Mouse (Mus musculus) left cerebral cortex, postnatal 14 days (tissue): ENCODE measurements around the gene Slc17a3. TPM values are rescaled to one million over a fixed set of nuclear protein-coding genes. Genes with fewer than 3 reads are reported as not detected.
A peak's percentile ranks its signal among the peaks of the same experiment; 100 is the strongest.

Experiments
- DNase-seq, 2 experiments: peaks; one replicate each; pipeline ENCODE4 v3.0.0; 2021 to 2022; ENCODE audit warnings: low spot score in 2 of 2, mixed read lengths in 1 of 2
- intact Hi-C: fragments of 180-260 bp; cut with DNase I; formaldehyde crosslinking; loops from one replicate; pipeline ENCODE4 v1.15.1; 2025
- long read RNA-seq, 2 experiments: library from polyadenylated mRNA; stranded (forward); transcript quantifications; one replicate each; pipeline ENCODE4 v2.0.0; 2021
- total RNA-seq, 2 experiments: library from RNA; stranded (reverse); gene quantifications; 2 replicates each; pipeline ENCODE4 v1.2.3; 2021

Gene Slc17a3
- total RNA-seq, result under 1 TPM; 0.17 to 0.22 TPM
- long read RNA-seq, experiment 1, result 0 reads
- long read RNA-seq, experiment 2, result 0 reads

GRCm38 (mm10) chr13:23839308-23839707 is at the start of gene Slc17a3:
Slc17a3 (plus strand) TSS chr13:23839434.
- intact Hi-C loops, result loop anchor here (10.0 kb wide), 1 partner anchor 165 kb away; no protein-coding TSS in a partner anchor
- DNase-seq, result no peak

GRCm38 (mm10) chr13:23792520-23792919 is 46.7 kb upstream of the Slc17a3 start:
- peak; percentile 69 to 77 for DNase-seq
- intact Hi-C loops, result loop anchor here (5.0 kb wide), 2 partner anchors 95 to 895 kb away; no protein-coding TSS in a partner anchor

- intact Hi-C loops, result no loop called here
- no peak for DNase-seq
Measured at GRCm38 (mm10) chr13:23799405-23799804, 39.8 kb upstream of the Slc17a3 start.

GRCm38 (mm10) chr13:23804532-23804931 is 34.7 kb upstream of the Slc17a3 start:
- DNase-seq, result no peak
- intact Hi-C loops, result no loop called here

GRCm38 (mm10) chr13:23806422-23807052 is 32.7 kb upstream of the Slc17a3 start, which contains the start of gene Slc17a2:
Slc17a2 (plus strand) TSS chr13:23806993.
- intact Hi-C loops, result no loop called here
- no peak for DNase-seq

GRCm38 (mm10) chr13:23816148-23816547 is 23.1 kb upstream of the Slc17a3 start:
- DNase-seq, result no peak
- intact Hi-C loops, result no loop called here

DNA sequence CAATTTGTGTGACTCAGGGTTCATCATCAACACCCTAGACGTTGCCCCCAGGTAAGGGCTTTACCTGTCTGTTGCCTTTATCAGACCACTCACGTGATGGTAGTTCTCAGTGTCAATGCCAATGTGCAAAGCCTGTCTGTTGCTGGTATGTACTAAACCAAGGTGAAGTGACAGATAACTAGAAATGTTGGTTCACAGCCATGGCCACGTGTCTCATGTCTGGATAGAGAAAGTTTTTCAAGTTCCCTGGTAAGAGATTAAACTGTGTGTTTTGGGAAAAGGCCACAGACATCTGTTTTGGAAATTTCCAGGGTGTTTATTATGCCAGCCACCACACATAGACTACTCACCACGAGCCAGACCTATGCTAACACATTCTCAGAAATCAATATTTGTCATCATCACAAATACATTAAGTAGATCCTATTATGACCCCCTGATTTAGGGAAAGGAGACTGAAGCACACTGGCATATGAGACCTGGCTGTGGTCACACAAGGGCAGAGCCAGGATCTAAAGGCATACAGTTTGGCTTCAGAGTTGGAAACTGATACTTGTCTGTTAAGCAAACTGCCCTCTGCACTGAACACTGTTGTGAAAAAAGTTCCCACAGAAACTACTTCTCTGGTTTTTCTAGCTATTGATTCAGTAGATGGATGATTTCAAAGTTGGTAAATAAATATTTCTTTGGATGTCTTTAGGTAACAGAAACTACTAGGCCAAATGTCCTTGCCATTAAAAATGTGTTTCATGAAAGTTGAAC is 18.9 kb upstream of the Slc17a3 start:
- no peak for DNase-seq
- intact Hi-C loops, result no loop called here

DNA sequence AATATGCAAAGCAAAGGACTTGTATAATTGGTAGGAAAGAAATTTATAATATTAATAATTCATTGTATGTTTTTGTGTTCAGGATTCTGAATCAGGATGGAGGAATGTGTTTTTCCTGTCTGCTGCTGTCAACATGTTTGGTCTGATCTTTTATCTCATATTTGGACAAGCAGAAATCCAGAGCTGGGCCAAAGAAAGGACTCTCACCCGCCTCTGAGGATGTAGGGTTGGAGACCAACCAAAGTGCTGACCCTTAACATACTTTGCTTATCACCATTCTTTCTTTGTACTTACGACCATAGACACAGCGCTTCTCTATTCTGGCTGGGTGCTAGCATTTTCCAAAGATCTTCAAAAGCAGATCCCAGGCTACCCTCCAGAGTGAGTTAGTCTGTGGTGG is 17.0 kb upstream of the Slc17a3 start:
- intact Hi-C loops, result no loop called here
- no peak for DNase-seq

DNA sequence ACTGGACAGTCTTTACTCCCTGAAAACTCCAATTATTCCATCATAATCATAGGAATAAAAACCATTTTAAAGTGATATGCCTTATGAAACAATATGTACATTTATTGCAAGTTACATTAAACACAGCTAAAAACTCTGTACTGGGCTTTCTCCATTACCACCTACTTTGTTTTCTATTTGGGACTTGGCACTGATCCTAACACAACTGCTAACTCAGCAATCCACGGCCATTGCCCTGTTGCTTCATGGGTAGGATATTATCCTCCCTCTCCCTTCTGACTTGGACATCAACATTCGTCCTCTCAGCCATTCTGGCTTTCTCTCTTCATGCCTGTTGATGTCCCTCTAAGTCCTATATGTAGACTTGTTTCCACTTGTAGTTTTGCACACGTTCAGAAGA is 12.6 kb upstream of the Slc17a3 start:
- no peak for DNase-seq
- intact Hi-C loops, result no loop called here

GRCm38 (mm10) chr13:23833053-23833452 is 6.2 kb upstream of the Slc17a3 start:
- intact Hi-C loops, result loop anchor here (5.0 to 10.0 kb wide), 3 partner anchors 119 to 464 kb away; no protein-coding TSS in a partner anchor
- peak; percentile 34 to 77 for DNase-seq

DNA sequence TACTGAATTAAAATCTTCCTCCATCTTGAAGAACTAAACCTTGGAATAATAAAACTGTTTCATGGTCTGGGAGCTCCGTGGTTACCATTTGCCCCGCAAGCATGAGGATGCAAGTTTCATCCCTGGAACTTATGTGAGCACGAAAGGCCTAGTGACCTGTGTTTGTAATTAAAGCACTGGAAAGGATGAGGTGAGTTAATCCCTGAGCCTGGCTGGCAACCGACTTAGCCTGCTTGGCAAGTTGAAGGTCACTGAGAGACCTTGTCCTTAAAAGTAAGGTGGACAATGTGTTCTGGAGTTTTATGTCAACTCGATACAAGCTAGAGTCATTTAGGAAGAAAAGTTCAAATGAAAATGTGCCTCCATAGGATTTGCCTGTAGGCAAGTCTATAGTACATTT is 4.4 kb upstream of the Slc17a3 start:
- no peak for DNase-seq
- intact Hi-C loops, result loop anchor here (5.0 to 10.0 kb wide), 3 partner anchors 117 to 462 kb away; no protein-coding TSS in a partner anchor

DNA sequence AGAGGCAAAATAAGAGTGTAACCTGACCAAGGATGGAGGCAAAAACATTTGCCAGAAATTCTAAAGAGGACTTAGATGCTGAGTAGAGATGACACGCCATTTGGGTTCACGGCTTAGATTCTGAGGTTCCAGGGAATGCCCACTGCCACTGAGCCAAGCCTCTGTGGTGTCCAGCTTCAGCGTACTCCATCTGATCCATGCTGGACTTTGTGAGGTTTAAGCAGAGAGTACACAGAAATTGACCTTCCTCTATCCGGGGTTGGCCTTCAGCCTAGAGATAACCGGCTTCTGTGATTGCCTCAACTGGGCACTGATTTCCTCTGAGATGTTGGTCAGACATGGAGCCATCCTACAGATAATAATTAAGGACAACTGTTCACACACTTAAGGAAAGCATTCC is 2.6 kb upstream of the Slc17a3 start:
- DNase-seq, result no peak
- intact Hi-C loops, result loop anchor here (10.0 kb wide), 1 partner anchor 168 kb away; no protein-coding TSS in a partner anchor

DNA sequence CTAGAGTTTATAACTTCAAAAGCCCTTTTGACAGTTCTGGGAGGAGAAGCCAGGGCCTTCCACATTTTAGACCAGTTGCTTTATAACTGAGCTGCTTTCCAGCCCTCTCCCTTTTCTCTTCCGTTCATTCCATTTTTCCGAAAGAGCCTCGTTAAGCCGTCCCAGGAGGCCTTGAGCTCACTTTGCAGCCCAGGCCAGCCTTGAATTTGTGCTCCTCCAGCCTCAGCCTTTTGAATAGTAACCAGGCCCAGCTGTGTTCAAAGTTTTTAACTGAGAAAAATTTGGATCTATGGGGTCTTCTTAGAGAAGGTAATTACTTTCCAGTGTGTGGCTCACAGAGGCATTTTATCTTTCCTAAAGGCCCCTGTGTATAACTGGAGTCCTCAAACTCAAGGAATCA is 6.6 kb downstream of the Slc17a3 start:
- no peak for DNase-seq
- intact Hi-C loops, result no loop called here

- peak in 1 of 2 experiments; percentile 23 for DNase-seq
- intact Hi-C loops, result no loop called here
Measured at GRCm38 (mm10) chr13:23849299-23849698, 10.1 kb downstream of the Slc17a3 start.

- DNase-seq, result no peak
Measured at GRCm38 (mm10) chr13:23856401-23856800, 17.2 kb downstream of the Slc17a3 start.

DNA sequence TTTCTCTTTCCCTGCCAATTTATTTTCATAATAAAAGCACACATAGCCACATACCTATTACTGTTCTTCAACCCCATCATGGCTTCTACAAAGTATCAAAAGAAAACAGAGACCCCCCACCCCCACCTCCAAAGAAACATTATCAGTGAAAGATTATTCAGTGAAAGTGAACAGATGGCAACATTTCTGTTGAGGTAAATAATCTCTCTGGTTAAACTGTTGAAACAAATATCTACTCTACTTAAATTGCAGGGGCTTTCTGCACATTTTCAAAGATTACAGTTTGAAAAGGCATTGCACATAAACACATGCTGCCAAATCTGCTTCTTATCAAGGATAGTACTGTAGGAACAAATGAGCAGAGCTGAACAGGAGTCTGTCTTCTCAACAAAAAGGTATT is 22.6 kb downstream of the Slc17a3 start:
- intact Hi-C loops, result no loop called here
- DNase-seq, result no peak

More at GRCm38 (mm10) chr13:23856401-23856800, 17.2 kb downstream of the Slc17a3 start:
- intact Hi-C loops, result no loop called here

GRCm38 (mm10) chr13:23864711-23865110 is 25.5 kb downstream of the Slc17a3 start:
- DNase-seq, result peak in 1 of 2 experiments; percentile 5
- intact Hi-C loops, result no loop called here

- no peak for DNase-seq
- intact Hi-C loops, result no loop called here
Measured at GRCm38 (mm10) chr13:23866086-23866710, 27.0 kb downstream of the Slc17a3 start.

- no peak for DNase-seq
- intact Hi-C loops, result no loop called here
Measured at GRCm38 (mm10) chr13:23867000-23867399, 27.8 kb downstream of the Slc17a3 start.

DNA sequence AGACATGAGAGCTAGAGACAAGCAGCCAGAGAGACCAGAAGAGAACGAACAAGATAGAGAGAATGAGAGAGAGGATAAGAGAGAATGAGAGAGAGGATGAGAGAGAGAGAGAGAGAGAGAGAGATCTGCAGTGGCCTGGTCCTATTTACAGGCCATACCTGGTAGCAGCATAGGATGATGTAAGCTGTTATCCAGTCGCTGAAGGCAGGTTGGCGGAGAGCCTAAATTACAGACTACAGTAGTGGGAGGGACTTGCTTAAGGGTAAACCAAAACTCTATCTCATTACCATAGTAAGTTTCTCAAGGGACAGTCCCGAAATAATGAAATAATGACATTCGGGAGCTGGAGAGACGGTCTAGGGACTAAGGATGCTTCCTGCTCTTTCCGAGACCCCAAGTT is 28.2 kb downstream of the Slc17a3 start, which contains the start of gene Slc17a1:
Gene Slc17a1, plus strand, starts transcription at position 346 of the 400 bp plus-strand sequence.
- intact Hi-C loops, result no loop called here
- no peak for DNase-seq
